Mouse (Mus musculus): ENCODE data around the gene Cd3eap. TPM values are rescaled to one million over a fixed set of nuclear protein-coding genes. Genes with fewer than 3 reads are reported as not detected.

The Cd3eap gene
- total RNA-seq, 2 experiments from 2014 or later: 11.5 to 11.7 TPM

DNA sequence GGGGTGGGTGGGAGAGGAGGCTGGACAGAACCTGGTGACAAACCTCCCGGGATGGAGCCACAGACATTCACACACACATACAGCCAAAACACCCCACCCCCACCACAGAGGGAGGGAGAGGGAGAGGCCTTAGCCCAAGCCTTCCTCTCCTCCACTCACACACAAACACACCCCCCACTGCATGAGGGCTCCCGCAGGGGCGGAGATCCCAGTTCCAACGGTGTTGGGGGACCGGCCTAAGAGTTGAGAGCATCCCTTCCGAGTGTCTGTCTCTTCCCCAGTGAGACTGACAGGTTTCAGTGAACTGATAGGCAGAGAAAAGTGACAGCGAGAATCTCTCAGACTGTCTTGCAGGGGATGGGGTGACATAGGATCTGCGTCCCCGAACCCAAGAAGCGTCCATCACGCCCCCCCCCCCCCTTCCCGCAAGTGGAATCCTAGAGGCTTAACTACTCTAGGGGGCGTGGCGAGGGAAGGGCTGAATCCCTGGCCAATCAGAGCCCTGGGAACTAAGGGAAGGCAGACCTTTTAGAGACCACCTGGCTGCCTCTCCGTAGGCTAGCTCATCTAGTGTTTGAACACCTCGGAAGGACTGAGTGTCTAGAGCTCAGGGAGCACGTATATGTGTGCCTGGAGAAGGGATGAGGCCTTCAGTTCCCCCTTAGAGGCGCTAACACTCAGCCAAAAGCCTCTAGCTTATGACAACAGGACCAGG is 51.4 kb downstream of the Cd3eap start:
- peak; percentile 86 for DNase-seq

- no peak for DNase-seq
Observed at GRCm38 (mm10) chr7:19306819-19307738, 52.2 kb downstream of the Cd3eap start.

Small RNA genes lying within 50 kb of the gene (microRNA-seq; reads per million reads assigned to microRNA genes)
- gene Mir343: not detected

Other genes starting within 250 kb of the Cd3eap start
- under 1 TPM; 0.21 to 0.24 TPM for gene Gm4969, start 241.1 kb downstream of the Cd3eap start, total RNA-seq (2021)
- gene Fbxo46, start 239.6 kb downstream of the Cd3eap start, total RNA-seq (2021): 10 to 100 TPM; 10.7 to 11.1 TPM
- 10 to 100 TPM; 12.5 to 12.6 TPM for gene Qpctl, start 210.2 kb downstream of the Cd3eap start, total RNA-seq (2021)
- gene Snrpd2, start 209.8 kb downstream of the Cd3eap start, total RNA-seq (2021): 10 to 100 TPM; 90.1 to 91.2 TPM
- gene Gipr, start 193.4 kb downstream of the Cd3eap start, total RNA-seq (2021): under 1 TPM; 0.75 to 0.94 TPM
- gene Eml2, start 183.1 kb downstream of the Cd3eap start, total RNA-seq (2021): 10 to 100 TPM; 37.7 to 41.0 TPM
- gene Gpr4, start 146.9 kb downstream of the Cd3eap start, total RNA-seq (2021): 1 to 10 TPM; 7.4 to 9.2 TPM
- 10 to 100 TPM; 26.5 to 26.6 TPM for gene Opa3, start 131.1 kb downstream of the Cd3eap start, total RNA-seq (2021)
- gene Vasp, start 87.7 kb downstream of the Cd3eap start, total RNA-seq (2021): 10 to 100 TPM; 73.9 to 77.2 TPM
- gene Ppm1n, start 79.4 kb downstream of the Cd3eap start, total RNA-seq (2021): under 1 TPM in 1 of 2 experiments, not detected in 1; 0.30 TPM
- gene Rtn2, start 76.9 kb downstream of the Cd3eap start, total RNA-seq (2021): 10 to 100 TPM; 20.2 to 59.7 TPM
- 10 to 100 TPM in 1 of 2 experiments, 1 to 10 TPM in 1; 1.2 to 12.9 TPM for gene Fosb, start 49.4 kb downstream of the Cd3eap start, total RNA-seq (2021)
- 10 to 100 TPM; 37.1 to 41.3 TPM for gene Ercc1, start 14.7 kb downstream of the Cd3eap start, total RNA-seq (2021)
- gene Ppp1r13l, start 266 bp upstream of the Cd3eap start, total RNA-seq (2021): 1 to 10 TPM; 5.0 to 6.0 TPM
- gene Ercc2, start 22.5 kb upstream of the Cd3eap start, total RNA-seq (2021): 10 to 100 TPM; 18.8 to 29.0 TPM
- gene Klc3, start 44.6 kb upstream of the Cd3eap start, total RNA-seq (2021): 1 to 10 TPM; 1.4 to 1.7 TPM
- gene Ckm, start 45.3 kb upstream of the Cd3eap start, total RNA-seq (2021): 100 to 1,000 TPM; 346 to 973 TPM
- gene Mark4, start 99.3 kb upstream of the Cd3eap start, total RNA-seq (2021): 10 to 100 TPM; 35.0 to 37.1 TPM
- gene Exoc3l2, start 103.8 kb upstream of the Cd3eap start, total RNA-seq (2021): 10 to 100 TPM; 17.4 to 17.9 TPM
- 1 to 10 TPM; 5.2 to 5.4 TPM for gene Bloc1s3, start 148.9 kb upstream of the Cd3eap start, total RNA-seq (2021)
- 10 to 100 TPM; 76.6 to 80.9 TPM for gene Trappc6a, start 148.9 kb upstream of the Cd3eap start, total RNA-seq (2021)
- gene Nkpd1, start 158.4 kb upstream of the Cd3eap start, total RNA-seq (2021): under 1 TPM; 0.18 to 0.21 TPM
- 10 to 100 TPM; 59.2 to 60.8 TPM for gene Ppp1r37, start 203.6 kb upstream of the Cd3eap start, total RNA-seq (2021)
- gene Zfp296, start 217.8 kb upstream of the Cd3eap start, total RNA-seq (2021): under 1 TPM; 0.55 to 0.60 TPM
- 10 to 100 TPM; 54.7 to 56.2 TPM for gene Gemin7, start 218.1 kb upstream of the Cd3eap start, total RNA-seq (2021)
- gene Clasrp, start 245.0 kb upstream of the Cd3eap start, total RNA-seq (2021): 10 to 100 TPM; 29.6 to 58.3 TPM